Comparison of ENCODE assay signal across 18 mouse cellular contexts in genomic region chr13:111819618-111820385, GRCm38 (mm10). TPM values are rescaled to one million over a fixed set of nuclear protein-coding genes. Genes with fewer than 3 reads are reported as not detected.
A peak's percentile ranks its signal among the peaks of the same experiment; 100 is the strongest.
DNase-seq lines count a peak whose midpoint lies in the region; TF ChIP-seq lines count a peak whose summit lies in the region.
"Had no signal": no experiment of that assay in that cellular context is flagged by ENCODE, and none has a peak within 500 bp of the region (broad histone marks: within the 10 kb centered on the region; RNA-seq: fewer than 3 reads in every experiment).

No protein-coding gene starts in this region.

- no peaks in the 10 kb centered on the region for H3K36me3 ChIP-seq in kidney, adult 2 months (ENCODE audit: control insufficient read depth, insufficient read depth, low read length)
- H3K36me3 ChIP-seq: embryonic facial prominence, embryonic 10.5 days; G1E; heart, embryonic 10.5 days; hindbrain, embryonic 13.5 days had no signal

- H3K4me3 ChIP-seq in kidney, adult 2 months (ENCODE audit: insufficient read depth, low read depth, low read length), result no peak overlapping the region
- H3K4me3 ChIP-seq: embryonic facial prominence, embryonic 10.5 days; forebrain, embryonic 13.5 days; heart, embryonic 10.5 days; hindbrain, embryonic 13.5 days had no signal

- WGBS in kidney, adult 2 months, result 59% methylated on average over 9 of the region's 9 CpGs

- no peak for TF ChIP-seq CTCF in kidney, adult 2 months (conservative IDR thresholded peaks at IDR 0.05; ENCODE audit: insufficient read depth, insufficient read length, low read depth, low read length)

- peak; percentile 51 for DNase-seq in kidney, adult 2 months
- DNase-seq in kidney, postnatal 14 days, result no peak
- DNase-seq in spleen, adult 18-20 months, result peak; percentile 66 to 68
- DNase-seq in spleen, adult 12 weeks (ENCODE audit: low spot score), result no peak
- DNase-seq in spleen, postnatal 14 days (ENCODE audit: low spot score in 2 of 2), result peak; percentile 26 to 40
- DNase-seq in left cerebral cortex, postnatal 10 days (ENCODE audit: extremely low spot score in 1 of 2, low spot score in 2 of 2), result no peak
- DNase-seq in urinary bladder, postnatal 14 days (ENCODE audit: low spot score), result no peak
- DNase-seq in right cerebral cortex, postnatal 36 days (ENCODE audit: low spot score in 2 of 2), result no peak
- DNase-seq: adrenal gland, adult 8-10 months; cerebellum, adult 2 months; gastrocnemius, postnatal 36 days; heart, adult 18-20 months; heart, postnatal 10 days had no signal

- no peak for TF ChIP-seq POLR2A in kidney, adult 2 months (IDR thresholded peaks at IDR 0.05; ENCODE audit: low read depth, low read length)

- H3K27ac ChIP-seq in kidney, adult 2 months (ENCODE audit: insufficient read depth, low read depth, low read length), result no peak overlapping the region
- H3K27ac ChIP-seq: embryonic facial prominence, embryonic 10.5 days; forebrain, embryonic 13.5 days; heart, embryonic 10.5 days; hindbrain, embryonic 13.5 days had no signal

- no peaks in the 10 kb centered on the region for H3K27me3 ChIP-seq in kidney, adult 2 months (replicated peaks; ENCODE audit: control insufficient read depth, insufficient read depth, low read length)
- H3K27me3 ChIP-seq: forebrain, embryonic 13.5 days; hindbrain, embryonic 13.5 days had no signal

- intact Hi-C loops in left cerebral cortex, postnatal 10 days (cut with DNase I), result no loop called here

- peaks cover 3% of the 10 kb centered on the region; the same call in 1 of the 2 replicates for H3K4me1 ChIP-seq in kidney, adult 2 months (ENCODE audit: control insufficient read depth, insufficient read depth, low read length)
- H3K4me1 ChIP-seq: forebrain, embryonic 13.5 days; hindbrain, embryonic 13.5 days had no signal

RNA-seq across cellular contexts. Expression of gene Map3k1, which starts 11.0 kb away (rescaled TPM):
- 16.6 and 17.8 TPM in 2 replicates for polyA plus RNA-seq in kidney, adult 2 months (2012; rRNA removed)
- 10 to 100 TPM; 11.0 to 12.0 TPM for total RNA-seq in left cerebral cortex, postnatal 10 days (2021)

Comparison
In these comparisons a context has a peak if more than half of its experiments do, and no peak if none do; other contexts are left out.
1. DNase-seq: peak in kidney, adult 2 months (single experiment), spleen, adult 18-20 months (2 of 2) and spleen, postnatal 14 days (2 of 2); none in kidney, postnatal 14 days (single experiment), spleen, adult 12 weeks (single experiment), left cerebral cortex, postnatal 10 days (0 of 2), urinary bladder, postnatal 14 days (single experiment) and right cerebral cortex, postnatal 36 days (0 of 2).